Mouse (Mus musculus): ENCODE data around the gene Hoxd4.

GRCm38 (mm10) chr2:74702820-74703219 lies 8.9 kb upstream of the Hoxd4 start:
- no peak for TF ChIP-seq POLR2A (IDR thresholded peaks at IDR 0.05; ENCODE audit: borderline replicate concordance, extremely low read depth, insufficient read depth, insufficient read length, poor library complexity, severe bottlenecking)
- TF ChIP-seq CTCF (IDR thresholded peaks at IDR 0.05; ENCODE audit: borderline replicate concordance, extremely low read depth, insufficient read depth, insufficient read length), result no peak

Measured in brain, embryonic 14.5 days (tissue).